Mouse (Mus musculus): ENCODE measurements around the gene Tuba3a.

The Tuba3a gene

GRCm38 (mm10) chr6:125231117-125232044, 54.5 kb downstream of the Tuba3a start, which contains the start of gene Tapbpl:
TSS of gene Tapbpl (minus strand) at chr6:125231860.
- peak; percentile 33 for DNase-seq (ENCODE audit: low spot score)

GRCm38 (mm10) chr6:125230571-125230970, 55.3 kb downstream of the Tuba3a start:
- no peak for DNase-seq (ENCODE audit: low spot score)

All from left cerebral cortex, adult 11 months (tissue).